Mouse (Mus musculus) MEL (cell line): ENCODE data around the gene Dennd4a.

Experiments used
- CTCF ChIP-seq, 3 experiments: IDR thresholded peaks in 2 of 3; conservative IDR thresholded peaks in 1 of 3; 2 replicates each; pipeline ENCODE4 v1.5.1; 2011 to 2012; ENCODE audit warnings: low read length in 3 of 3, low read depth in 2 of 3, mild to moderate bottlenecking in 2 of 3, improper control_type of control experiment in 1 of 3, inconsistent platforms in 1 of 3, mixed read lengths in 1 of 3, moderate library complexity in 1 of 3; ENCODE audit not compliant: control insufficient read depth in 1 of 3, insufficient read depth in 1 of 3, poor library complexity in 1 of 3, severe bottlenecking in 1 of 3
- ETS1 ChIP-seq: IDR thresholded peaks from 2 replicates; pipeline ENCODE4 v1.6.1; 2012; ENCODE audit warnings: low read depth, mild to moderate bottlenecking, inconsistent platforms, low read length, improper control_type of control experiment, moderate library complexity
- GATA1 ChIP-seq: IDR thresholded peaks from 2 replicates; pipeline ENCODE4 v1.6.1; 2011; ENCODE audit warnings: low read depth, low read length, improper control_type of control experiment
- MAX ChIP-seq: IDR thresholded peaks from 2 replicates; pipeline ENCODE4 v1.6.1; 2011; ENCODE audit warnings: low read length, improper control_type of control experiment
- POLR2A ChIP-seq, 2 experiments: IDR thresholded peaks; 2 replicates each; pipeline ENCODE4 v1.6.1; 2011 to 2012; ENCODE audit warnings: low read length in 2 of 2, mild to moderate bottlenecking in 2 of 2, control low read depth in 1 of 2, improper control_type of control experiment in 1 of 2, low read depth in 1 of 2, moderate library complexity in 1 of 2; ENCODE audit not compliant: control insufficient read depth in 1 of 2, insufficient read depth in 1 of 2, poor library complexity in 1 of 2
- RCOR1 ChIP-seq: IDR thresholded peaks from 2 replicates; pipeline ENCODE4 v1.6.1; 2012; ENCODE audit warnings: low read depth, mild to moderate bottlenecking, inconsistent platforms, low read length, improper control_type of control experiment
- UBTF ChIP-seq: IDR thresholded peaks from 2 replicates; pipeline ENCODE4 v1.6.1; 2012; ENCODE audit warnings: low read depth, mild to moderate bottlenecking, inconsistent platforms, low read length, improper control_type of control experiment, moderate library complexity, borderline replicate concordance; ENCODE audit not compliant: insufficient read depth

- TF ChIP-seq RCOR1 (0 out of 2 replicates have a peak, but pooled peaks have one; percentile 17), UBTF (no peak), MAX (no peak), CTCF (IDR thresholded peaks at IDR 0.05 in 2 of 3, conservative IDR thresholded peaks at IDR 0.05 in 1 of 3; ENCODE audit: control insufficient read depth in 1 of 3, insufficient read depth in 1 of 3, low read depth in 2 of 3, low read length in 3 of 3, poor library complexity in 1 of 3, severe bottlenecking in 1 of 3) (no peak), POLR2A (IDR thresholded peaks at IDR 0.05; ENCODE audit: control insufficient read depth in 1 of 2, insufficient read depth in 1 of 2, low read depth in 1 of 2, low read length in 2 of 2, poor library complexity in 1 of 2) (no peak), GATA1 (no peak), ETS1 (no peak)
These were observed 9.1 kb downstream of the Dennd4a start for GRCm38 (mm10) chr9:64820086-64820795.
